Mouse (Mus musculus): Measurements from ENCODE around the gene Atl3. TPM values are rescaled to one million over a fixed set of nuclear protein-coding genes. Genes with fewer than 3 reads are reported as not detected.

Atl3 gene
- total RNA-seq (2021), result 10 to 100 TPM; 24.7 to 28.4 TPM
- long read RNA-seq, experiment 1, full-length matches to known transcripts, result 1 of 2 reads
- long read RNA-seq, experiment 1, partial matches to known transcripts, result 0 of 2 reads
- long read RNA-seq, experiment 1, other reads (novel, unspliced or antisense), result 1 of 2 reads
- long read RNA-seq, experiment 2, full-length matches to known transcripts, result 1 of 3 reads
- long read RNA-seq, experiment 2, partial matches to known transcripts, result 0 of 3 reads
- long read RNA-seq, experiment 2, other reads (novel, unspliced or antisense), result 2 of 3 reads

DNA sequence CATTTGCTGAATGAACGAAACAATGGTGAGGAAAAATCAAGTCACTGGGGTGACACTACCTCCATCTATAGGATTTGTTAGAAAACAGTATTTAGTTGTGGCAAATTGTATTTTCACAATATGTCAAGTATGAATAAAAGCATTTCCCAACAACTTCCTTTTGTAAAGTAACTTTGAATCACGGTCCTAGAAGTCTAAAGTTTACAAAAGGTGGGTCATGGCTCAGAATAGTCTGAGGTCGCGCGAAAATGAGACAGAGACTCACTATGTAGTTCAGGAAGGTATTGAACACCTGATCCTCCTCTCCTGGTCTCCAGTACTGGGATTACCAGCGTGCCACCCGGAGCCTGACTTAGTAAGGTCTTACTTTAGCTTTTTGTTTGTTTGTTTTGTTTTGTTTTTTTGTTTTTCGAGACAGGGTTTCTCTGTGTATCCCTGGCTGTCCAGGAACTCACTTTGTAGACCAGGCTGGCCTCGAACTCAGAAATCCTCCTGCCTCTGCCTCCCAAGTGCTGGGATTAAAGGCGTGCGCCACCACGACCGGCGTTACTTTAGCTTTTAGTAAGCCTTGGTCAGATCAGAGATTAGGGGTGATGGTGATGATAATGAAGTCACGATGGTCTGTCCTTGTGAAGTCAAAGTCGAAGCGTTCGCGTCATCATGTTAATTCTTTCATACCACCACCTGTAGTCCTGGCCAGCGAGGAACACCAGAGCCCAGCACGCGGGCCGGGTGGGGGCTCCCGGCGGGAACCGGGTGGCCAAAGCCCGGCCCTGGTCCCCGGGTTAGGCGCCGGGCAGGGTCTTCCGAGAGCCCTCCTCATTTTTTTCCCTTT is at the start of gene Atl3:
Gene Atl3, plus strand, starts transcription at position 689 of the 835 bp plus-strand sequence.
- DNase-seq, result no peak
- intact Hi-C loops (cut with DNase I), result no loop called here

DNA sequence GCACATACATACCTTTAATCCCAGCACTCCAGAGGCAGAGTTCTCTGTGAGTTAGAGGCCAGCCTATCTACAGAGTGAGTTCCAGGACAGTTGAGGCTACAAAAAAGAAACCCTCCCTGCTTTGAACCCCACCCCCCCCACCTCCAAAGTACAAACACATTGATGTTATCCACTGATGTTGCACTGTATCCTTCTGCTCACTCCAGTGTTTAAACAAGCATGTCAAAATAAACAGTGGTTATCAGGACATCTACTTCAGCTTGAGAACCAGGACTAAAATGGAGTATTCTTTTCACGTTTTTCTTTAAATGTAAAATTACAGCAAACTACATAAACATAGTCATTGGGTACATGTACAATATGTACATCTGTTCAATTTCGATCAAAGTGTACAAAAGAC is 48.7 kb upstream of the Atl3 start:
- DNase-seq, result no peak
- intact Hi-C loops (cut with DNase I), result no loop called here

DNA sequence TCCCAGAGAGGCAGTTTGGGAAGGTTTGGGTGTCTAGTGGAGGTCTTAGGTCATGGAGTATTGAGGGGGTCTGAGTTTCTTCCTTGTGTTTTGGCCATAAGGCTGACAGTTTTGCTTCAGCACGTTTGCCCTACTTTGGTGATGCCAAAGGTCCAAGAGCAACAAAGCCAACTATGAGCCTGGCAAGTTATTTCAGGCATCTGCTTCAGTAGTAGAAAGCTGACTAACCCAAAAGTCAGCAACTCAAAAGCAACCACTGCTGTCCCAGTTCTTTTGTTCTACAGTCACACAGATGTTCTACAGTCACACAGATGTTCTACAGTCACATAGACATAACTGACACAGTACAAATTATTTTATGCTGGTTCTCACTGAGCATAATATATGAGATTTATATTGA is 48.2 kb upstream of the Atl3 start:
- intact Hi-C loops (cut with DNase I), result no loop called here
- no peak for DNase-seq

DNA sequence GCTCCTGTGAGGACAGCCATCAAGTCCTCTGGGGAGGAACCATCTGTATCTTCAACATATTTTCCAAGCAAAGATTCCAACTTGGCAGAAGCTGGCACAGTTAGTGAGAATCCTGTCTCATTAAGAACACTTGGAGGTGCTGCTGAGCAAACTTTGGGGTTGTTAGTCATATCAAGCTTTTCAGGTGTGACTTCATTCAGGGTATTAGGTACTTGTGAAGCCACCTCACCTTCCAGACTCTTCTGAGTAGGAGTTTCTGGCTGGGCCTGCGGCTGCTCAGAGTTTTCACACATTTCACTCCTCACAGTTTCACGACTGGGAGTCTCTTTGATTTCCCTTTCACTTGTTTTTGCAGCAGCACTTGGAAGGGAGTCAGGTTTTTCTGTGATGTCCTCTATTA is 37.0 kb upstream of the Atl3 start:
- intact Hi-C loops (cut with DNase I), result no loop called here
- DNase-seq, result no peak

DNA sequence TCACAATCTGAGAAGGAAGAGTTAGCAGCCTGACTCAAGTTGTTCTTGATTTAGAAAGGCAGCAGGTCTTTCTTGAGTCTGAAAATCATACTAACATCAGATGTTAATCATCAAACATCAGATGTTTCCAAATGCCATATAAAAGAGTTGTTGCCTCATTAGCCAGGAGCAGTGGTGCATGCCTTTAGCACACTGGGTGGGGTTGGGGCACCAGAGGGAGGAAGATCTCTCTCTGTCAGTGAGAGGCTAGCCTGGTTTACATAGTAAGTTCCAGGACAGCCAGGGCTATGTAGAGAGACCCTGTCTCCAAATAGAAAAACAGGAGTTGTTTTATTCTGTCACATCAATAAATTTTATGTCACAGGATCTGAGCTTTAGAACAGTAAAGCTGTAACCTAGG is 34.9 kb upstream of the Atl3 start:
- DNase-seq, result no peak
- intact Hi-C loops (cut with DNase I), result no loop called here

DNA sequence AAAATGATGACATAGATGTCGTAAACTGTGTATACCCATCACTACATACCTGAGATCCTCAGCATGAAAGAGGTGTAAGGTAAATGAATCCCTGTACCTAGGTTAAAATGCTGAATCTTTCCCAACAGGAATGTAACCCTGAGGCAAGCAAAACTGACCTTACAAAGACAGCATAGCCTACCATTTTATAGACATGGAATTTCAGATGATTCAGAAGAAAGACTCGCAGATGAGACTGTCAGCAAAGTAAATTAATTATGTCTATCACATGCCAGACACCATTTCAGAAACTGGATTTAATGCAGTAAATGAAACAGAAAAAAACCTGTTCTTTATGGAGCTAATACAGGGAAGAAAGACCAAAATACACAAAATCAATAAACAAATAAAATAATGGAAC is 34.5 kb upstream of the Atl3 start:
- intact Hi-C loops (cut with DNase I), result no loop called here
- no peak for DNase-seq

DNA sequence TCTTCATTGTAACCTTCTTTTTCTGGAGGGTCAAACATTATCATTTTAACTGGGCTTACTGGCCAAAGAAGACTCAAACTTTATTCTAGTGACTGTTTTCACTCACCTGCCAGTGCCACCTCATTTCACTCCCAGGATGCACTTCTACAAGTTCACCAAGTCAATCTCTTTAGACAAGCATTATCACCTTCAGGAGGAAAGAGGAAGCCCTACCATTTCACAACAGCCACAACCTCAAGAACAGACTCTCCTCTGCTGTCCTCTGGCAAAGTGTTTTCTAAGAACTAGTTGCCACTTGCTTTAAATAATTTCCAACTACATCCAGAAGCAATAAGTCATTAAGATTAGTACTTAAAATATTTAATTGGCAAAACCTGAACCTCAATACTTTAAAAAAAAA is 25.9 kb upstream of the Atl3 start:
- no peak for DNase-seq

DNA sequence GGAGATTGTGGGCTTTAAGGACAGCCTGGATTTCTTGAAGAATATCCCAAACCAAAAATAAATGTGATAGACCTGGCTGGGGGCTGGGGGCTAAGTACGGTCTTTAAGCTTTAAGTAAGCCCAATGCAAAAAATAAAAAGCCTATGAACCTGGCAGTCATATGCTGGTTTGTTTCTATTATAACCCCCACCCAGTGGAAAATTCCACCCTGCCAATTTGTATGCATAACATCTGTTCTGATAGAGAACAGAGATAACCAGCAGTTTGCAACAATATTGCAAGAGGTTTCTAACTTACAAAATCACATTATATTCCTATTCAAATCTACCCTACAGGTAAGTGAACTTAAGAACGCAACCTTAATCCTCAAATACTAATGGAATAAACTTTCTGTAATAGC is 23.2 kb upstream of the Atl3 start:
- DNase-seq, result no peak
- intact Hi-C loops (cut with DNase I), result no loop called here

More for the DNA sequence above, 25.9 kb upstream of the Atl3 start:
- intact Hi-C loops (cut with DNase I), result no loop called here

DNA sequence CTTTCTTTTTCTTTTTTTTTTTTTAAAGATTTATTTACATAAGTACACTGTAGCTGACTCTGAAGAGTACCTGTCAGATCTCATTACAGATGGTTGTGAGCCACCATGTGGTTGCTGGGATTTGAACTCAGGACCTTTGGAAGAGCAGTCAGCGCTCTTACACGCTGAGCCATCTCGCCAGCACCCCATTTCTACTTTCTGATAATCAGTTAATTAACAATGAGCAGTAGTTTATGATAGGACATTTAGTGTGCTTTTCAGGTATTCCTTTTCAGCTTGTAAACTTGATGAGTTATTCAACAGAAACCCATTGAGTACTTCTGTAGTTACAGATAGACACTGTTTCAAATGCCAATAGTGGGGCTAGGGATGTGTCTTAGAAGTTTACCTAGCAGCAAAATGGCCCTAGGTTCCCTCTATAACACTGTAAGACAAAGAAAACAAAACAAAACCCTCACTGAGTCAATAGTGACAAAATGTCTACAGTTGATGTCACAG is 14.0 kb upstream of the Atl3 start:
- intact Hi-C loops (cut with DNase I), result loop anchor here (5.0 kb wide), 1 partner anchor 37 kb away; no protein-coding TSS in a partner anchor
- DNase-seq, result no peak

DNA sequence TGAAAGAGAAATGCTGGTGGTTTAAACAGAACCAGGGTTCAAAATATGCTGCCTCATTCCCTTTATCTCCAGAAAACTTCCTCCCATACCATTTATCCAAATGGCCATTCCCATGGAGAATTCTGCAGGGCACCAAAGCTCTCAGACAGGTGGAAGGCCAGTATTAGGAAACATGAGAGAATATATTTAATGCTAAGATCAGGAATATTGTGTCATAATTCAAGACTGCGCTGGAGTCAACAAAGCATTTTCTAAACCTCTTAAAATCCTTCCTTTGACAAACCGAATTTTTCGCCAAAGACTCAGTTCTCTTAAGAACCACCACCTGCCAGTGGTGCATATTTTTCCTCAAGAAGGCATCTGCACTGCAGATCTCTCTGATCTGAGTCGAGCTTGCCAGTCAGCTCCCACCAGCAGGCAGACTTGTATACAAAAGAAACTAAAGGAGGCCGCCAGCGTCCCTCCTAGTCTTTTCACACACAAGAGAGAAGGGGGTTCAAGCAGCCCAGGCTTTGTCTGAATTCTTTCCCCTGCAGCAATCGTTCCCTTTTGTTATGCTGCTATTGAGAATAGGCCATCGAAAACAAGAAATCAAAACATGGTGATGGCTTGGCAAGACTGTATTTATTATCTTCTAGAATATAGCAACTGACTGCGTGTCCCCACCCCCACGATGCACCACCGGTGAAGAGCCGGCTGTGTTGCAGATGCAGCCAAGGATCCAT is 12.1 kb upstream of the Atl3 start:
- DNase-seq, result peak; percentile 18 to 27
- intact Hi-C loops (cut with DNase I), result loop anchor here (5.0 kb wide), 1 partner anchor 39 kb away; no protein-coding TSS in a partner anchor

DNA sequence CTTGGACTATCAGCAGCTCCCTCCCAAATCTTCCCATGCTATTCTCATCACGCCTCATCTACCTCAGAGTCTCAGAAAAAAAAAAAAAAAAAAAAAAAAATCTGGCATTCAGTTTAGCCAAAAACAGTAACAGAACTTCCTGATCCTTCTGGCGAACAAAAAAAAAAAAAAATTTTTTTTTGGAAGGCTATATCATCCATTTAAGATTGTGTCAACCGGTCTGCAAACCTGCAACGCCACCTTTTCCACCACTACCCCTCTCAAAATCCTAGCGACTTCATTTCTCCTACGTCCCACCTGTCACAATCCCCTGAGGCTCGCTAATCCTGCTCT is 11.6 kb upstream of the Atl3 start:
- DNase-seq, result no peak
- intact Hi-C loops (cut with DNase I), result loop anchor here (5.0 kb wide), 1 partner anchor 40 kb away; no protein-coding TSS in a partner anchor

DNA sequence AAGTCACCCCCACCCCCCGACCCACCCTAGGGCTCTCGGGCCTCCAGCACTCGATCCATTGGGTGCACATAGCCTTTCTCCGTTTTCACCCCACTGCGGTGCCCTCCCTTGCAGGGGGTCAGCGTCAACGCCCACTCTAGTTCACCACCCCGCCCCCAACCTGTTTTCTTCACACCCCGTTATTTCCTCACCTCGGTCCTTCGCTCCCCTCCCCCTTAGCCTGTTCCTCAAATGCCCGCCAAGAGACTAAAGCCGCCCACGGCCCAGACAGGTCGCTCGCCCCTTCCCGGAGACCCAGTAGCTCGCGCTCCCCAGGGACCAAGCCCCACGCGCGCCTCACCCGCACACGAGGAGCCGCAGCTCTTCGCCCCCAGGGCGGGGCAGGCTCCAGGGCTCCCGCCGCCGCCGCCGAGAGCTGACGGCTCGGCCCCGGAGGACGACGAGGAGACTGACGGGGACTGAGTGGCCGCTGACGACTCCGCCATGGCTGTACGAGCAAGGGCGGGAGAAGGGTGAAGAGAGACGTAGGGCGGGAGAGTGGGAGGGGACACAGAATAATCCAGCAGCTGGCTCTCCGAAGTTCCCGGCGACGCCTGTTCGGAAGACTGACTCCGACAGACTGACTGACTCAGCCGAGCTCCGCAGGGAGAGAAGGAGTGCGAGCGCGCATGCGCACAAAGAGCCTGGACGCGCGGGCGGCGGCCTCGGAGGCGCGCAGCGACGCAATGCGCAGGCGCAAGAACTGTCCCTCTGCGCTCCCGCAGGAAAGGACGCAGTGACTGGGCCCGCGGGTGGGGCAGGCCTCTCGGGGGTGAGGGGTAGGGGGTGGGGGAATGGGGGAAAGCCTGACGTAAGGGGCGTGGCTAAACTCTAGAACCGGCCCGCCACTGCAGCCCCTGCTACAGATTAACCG is 11.0 kb upstream of the Atl3 start, which contains the start of gene Rtn3:
Gene Rtn3, minus strand, starts transcription at position 683 of the 913 bp plus-strand sequence.
- intact Hi-C loops (cut with DNase I), result loop anchor here (5.0 kb wide), 1 partner anchor 41 kb away; no protein-coding TSS in a partner anchor
- peak; percentile 98 to 100 for DNase-seq

DNA sequence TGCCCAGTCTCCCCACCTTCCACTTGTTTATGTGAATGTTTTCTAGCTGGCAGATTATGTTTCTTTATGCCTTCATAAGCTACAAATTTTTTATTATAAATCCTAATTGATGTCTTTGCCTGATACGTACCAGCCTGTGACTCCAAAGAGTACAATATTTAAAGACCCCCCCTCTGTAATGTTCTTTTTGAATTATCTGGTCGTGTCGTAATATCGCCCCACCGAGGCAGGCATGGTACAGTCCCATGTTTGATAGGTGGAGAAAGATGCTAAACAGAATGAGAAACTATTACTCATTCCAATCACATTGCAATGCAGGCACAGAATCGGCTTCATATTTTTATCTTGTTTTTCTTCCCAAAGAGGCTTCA is 10.3 kb upstream of the Atl3 start:
- intact Hi-C loops (cut with DNase I), result loop anchor here (5.0 kb wide), 1 partner anchor 41 kb away; no protein-coding TSS in a partner anchor
- DNase-seq, result no peak

DNA sequence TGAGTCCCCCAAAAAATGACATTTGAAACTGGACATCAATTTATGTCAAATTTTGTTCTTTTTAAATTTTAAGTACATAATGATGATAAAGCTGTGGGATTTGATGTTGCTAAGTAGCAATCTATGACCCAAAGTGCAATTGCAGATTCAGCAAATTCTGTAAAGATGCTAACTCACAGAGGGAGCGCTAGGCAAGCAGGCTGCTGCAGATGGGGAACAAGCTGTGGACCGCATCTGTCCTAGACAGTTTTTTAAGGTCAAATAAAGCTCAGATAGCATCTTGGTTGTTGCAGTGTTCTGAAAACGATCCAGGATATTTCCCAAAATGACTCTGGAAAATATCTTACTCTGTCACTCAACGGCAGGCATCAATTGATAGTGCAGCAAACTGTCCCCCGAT is 9.8 kb upstream of the Atl3 start:
- intact Hi-C loops (cut with DNase I), result loop anchor here (5.0 kb wide), 1 partner anchor 42 kb away; no protein-coding TSS in a partner anchor
- no peak for DNase-seq

DNA sequence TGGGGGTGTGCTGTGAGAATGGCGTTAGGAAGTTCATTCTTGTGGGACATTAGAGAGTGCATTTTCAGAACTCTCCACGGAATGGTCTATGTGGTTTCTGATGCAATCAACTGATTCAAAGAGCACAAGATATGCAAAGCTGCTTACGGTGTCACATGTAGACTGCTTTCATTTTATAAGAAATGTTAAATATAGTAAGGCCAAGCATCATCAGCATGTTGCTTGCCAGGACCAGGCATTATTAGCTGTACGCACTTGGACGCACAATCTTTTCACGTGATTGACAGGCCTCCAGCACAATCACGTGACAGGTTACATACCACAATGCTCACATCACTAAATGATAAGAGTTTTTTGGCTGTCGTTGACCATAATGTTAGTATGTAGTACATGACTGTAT is 6.2 kb upstream of the Atl3 start:
- no peak for DNase-seq
- intact Hi-C loops (cut with DNase I), result no loop called here

DNA sequence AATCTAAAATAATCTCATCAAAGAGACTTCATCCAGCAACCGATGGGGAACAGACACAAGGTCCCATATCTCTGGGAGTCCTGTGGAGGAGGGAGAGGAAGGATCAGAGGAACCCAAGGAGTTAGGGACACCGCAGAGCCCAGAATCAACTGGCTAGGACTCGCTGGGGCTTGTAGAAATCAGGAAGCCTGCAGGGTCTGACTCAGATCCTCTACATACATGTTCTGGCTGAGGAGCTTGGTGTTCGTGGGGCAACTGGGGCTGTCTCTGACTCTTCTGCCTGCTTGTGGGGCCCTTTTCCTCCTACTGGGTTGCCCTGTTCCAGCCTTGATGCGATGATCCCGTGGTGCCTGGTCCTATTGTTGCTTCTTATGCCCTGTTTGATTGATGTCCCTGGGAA is 1.9 kb upstream of the Atl3 start:
- DNase-seq, result no peak
- intact Hi-C loops (cut with DNase I), result no loop called here

DNA sequence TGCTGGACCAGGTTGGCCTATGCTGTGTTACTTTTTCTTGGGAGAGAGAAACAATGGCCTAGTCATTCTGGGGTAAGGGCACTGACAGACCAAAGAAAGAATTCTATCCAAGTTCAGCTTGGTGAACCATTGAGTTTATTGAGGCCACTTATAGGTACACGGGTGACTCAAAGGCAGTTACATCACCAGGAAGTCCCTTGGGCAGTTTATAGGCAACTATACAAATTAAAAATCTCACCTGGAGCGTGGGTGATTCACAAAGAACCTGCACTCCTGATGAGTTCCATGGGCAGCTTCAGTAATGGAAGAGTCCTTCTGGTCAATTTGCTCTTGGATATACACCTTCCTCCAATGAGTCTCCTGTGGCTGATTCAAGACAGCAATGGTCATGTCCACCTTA is 1.2 kb upstream of the Atl3 start:
- DNase-seq, result no peak

DNA sequence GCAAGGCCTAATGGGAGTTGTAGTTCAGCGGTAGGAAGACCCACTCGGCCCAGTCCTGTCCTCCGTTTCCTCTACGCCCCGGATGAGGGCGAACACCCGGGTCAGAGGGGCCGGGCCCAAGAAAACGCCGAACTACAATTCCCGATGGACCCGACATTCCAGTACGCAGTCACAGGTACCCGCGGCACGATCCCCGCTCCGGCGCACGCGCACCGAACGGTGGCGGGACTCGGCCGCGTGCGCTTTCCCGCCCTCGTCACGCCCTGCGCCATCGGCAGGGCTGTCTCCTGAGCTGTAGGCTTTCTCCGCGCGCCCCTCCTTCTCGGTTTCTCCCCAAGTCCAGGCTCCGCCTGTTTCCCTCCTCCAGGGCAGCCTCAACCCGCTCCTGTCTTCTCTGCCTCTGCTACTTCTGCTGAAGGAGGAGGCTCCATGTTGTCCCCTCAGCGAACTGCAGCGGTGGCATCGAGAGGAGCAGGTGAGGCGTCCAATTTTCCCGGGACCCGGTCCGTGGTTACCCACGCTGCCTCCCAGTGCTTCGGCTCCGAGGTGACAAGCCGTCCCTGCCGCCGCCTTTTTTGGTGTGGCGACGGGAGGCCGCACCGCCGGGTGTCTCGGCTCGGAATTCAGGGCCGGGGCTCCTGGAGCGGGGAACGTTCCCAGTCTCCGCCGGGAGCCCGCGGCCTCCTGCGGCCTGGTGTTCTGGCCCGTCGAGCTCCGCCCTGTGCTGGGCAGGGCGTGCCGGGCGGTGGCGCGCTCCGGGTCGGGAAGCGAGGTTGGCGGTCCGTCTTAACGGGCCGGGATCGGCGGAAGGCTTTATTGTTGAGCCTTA is 561 bp downstream of the Atl3 start:
- peak; percentile 92 to 95 for DNase-seq
- intact Hi-C loops (cut with DNase I), result no loop called here

More for the DNA sequence above, 1.2 kb upstream of the Atl3 start:
- intact Hi-C loops (cut with DNase I), result no loop called here
